Mouse (Mus musculus): Measurements from ENCODE around the gene U90926. TPM values are rescaled to one million over a fixed set of nuclear protein-coding genes. Genes with fewer than 3 reads are reported as not detected.
"Not testable (repeated sequence)": the region's sequence is repeated elsewhere in the genome, so short reads cannot be mapped to it uniquely, and the experiment has no call there.

Gene U90926
- total RNA-seq, 4 experiments from 2014 or later = not detected

- no peak for DNase-seq (ENCODE audit: low spot score)
Observed at GRCm38 (mm10) chr5:92218915-92219793, 3.9 kb upstream of the U90926 start.

DNA sequence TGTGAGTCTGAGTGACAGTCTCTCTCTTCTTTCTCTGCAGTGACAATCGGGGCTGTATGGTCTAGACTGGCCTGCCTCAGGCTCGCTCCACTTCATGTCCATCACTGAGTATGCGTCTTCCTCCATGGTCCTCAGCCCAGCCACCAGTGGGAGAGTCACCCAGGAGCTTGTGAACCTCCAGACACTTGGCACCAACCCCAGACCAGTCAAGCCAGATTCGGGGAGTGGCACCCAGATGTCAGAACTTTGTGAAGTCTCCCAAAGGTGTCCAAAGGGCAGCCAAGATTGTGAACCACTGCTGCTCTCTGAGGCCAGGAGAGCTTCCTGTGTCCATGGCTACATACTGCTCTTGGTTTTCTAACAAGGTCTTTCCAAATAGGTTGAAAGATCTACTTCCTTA, 3.0 kb downstream of the U90926 start:
- no peak for DNase-seq (ENCODE audit: low spot score)

DNA sequence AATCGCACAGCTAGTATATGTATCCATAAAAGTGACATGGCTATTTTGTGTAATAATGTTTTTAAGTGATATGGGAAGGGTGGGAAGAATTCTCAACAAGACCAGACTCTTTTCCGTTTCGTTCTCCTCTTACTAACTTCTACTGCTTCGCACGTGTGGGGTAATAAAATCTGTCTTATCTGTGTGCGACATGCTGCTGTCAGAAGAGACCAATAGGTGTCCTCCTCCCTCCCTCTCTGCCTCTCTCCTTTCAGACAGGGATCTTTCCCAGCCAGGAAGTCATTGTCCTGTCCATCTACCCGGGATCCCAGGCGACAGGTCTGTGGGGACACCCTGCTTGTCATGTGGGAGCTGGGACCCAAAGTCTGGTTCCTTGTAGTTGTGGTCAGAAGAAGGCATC, 5.0 kb downstream of the U90926 start:
- DNase-seq (ENCODE audit: low spot score) = no peak

DNA sequence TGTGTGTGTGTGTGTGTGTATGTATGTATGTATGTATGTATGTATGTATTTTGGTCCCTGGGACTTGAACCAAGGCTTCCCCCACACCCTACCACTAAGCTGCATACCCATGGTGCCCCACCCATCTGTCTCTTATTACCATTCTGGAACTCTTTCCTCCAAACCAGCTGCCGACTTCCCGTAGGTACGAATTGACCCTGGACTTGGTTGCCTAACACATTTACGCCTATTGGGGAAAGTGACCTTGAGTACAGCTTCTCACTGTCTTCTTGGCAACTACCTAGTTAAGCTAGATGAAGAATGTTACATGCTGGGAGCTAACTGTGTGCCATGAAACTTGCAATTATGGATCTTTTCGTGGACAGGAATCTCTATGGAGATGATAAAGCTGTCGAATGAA, 9.1 kb downstream of the U90926 start:
- DNase-seq (ENCODE audit: low spot score) = no peak

DNA sequence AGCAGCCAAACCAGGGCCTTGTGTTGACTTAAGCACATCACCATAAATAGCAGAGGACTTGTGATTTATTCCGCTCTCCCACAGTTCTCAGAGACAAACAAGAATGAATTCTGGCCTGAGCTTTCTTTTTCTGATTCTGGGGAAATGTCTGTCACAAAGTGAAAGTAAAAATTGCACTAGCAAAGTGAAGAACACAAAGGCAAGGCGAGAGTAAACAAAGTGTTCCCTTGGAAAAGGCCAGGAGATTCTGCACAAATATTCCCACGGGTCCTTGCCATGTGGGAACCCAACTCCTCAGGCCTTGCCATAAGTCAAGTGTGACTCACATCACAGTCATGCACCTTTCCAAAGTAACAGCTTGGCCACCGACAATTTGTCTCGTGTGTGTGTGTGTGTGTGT, 9.5 kb downstream of the U90926 start:
- peak; percentile 19 for DNase-seq (ENCODE audit: low spot score)

DNA sequence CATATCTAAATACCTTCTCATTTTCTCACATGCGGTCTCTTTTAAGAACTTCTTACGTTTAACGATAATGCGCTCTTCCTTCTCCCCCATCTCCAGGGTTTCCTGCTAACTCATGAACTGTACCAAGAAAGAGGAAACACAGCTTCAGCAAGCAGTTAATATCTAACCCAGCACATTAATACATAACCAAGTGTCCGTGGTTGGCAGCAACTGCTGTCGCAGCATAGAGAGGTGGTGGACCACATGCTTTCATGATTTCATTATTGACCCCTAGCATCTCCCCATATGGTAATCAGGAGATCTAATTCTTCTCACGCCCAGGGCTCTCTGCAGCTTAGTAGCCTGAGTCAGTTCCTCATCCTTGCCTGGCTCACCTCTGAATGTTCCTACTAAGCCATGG, 10.0 kb downstream of the U90926 start:
- no peak for DNase-seq (ENCODE audit: low spot score)

GRCm38 (mm10) chr5:92204162-92205036, 10.8 kb downstream of the U90926 start:
- DNase-seq (ENCODE audit: low spot score) = no peak

DNA sequence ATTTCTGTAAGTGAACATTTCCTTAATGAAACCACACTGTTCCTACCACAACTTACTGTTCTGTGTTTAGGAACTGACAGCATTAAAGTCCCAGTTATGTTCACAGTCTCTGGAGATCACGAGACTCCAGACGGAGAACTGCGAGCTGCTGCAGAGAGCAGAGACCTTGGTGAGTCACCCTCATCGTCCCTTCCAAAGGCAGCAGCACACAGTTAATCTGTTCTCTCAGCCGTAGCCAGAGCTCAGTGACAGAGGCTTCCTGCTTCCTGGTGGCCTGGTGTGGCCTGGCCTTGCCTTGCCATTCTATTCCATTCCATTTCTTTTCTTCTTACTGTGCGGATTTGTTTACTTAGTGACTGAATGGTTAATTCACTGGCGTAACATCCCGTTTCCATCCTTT, 16.9 kb downstream of the U90926 start:
- DNase-seq (ENCODE audit: low spot score) = peak; percentile 7

GRCm38 (mm10) chr5:92196895-92197811, 18.1 kb downstream of the U90926 start:
- DNase-seq (ENCODE audit: low spot score) = no peak

DNA sequence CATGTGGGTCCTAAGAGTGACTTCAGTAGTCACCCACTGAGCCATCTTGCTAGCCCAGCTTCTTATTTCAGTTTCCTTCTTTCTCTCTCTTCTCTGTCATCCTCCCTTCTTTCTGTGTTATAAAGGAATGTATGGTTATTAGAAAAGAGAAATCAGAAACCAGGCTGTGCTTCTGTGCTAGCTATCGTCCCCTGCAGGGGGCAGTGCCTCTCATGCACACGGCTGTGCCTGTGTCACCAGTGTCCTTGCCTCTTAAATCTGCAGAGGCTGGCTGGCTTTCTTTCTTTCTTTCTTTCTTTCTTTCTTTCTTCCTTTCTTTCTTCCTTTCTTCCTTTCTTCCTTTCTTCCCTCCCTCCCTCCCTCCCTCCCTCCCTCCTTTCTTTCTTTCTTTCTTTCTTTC, 19.5 kb downstream of the U90926 start:
- not testable (repeated sequence) for DNase-seq (ENCODE audit: low spot score)

GRCm38 (mm10) chr5:92188881-92189483, 26.2 kb downstream of the U90926 start:
- DNase-seq (ENCODE audit: low spot score) = no peak

DNA sequence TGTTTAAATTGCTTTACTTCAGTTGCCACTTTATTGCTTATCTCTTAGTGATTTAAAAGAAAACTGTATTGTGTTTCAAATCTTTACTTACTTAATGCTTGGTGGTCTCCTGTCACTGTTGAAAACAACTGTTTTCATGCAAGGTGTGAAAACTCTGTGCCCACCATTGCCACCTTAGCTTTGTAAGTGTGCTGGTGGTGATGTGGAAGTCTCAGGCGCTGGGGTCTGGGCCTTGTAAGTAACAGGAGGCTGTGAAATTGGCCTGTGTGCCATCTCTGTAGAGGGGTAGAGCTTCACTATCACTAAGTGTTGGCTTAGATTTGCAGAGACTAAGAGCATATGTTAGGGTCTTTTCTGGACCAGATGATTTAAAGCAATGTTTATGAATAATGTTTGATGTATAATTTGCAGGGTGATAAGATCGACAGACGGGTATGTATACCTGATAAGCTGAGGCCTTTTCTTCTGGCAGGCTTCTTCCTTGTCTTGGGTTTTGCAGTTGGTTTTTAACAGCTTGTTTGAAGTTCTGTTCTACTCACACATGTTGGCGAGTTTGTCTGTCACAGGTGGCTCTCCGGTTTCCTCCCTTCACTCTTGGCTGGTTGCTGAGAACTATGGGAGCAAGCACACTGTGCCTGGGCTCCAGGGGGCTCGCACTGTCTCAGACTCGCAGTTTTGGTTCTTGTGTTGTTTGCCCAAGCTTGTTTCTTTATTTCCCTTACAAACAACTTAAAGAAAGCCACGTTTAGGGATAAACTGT, 32.0 kb downstream of the U90926 start:
- no peak for DNase-seq (ENCODE audit: low spot score)

DNA sequence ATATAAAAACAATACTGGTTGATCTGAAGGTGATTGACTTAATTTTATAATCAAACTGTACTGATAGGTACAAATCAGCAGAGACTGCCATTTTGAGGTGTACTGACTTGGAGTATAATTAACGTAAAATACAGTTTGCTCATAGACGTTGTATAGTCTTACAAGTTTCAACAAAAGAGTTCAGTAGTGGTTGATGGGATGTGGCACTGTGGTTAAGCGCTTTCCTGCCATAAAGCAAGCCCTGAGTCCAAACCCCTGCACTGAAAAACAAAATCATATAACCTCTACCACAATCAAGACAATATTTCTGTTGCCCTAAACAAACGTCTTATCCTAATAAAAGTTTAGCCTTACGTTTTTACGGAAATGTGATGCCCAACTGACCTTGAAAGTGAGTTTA, 49.2 kb downstream of the U90926 start:
- DNase-seq (ENCODE audit: low spot score) = no peak

Other genes starting within 250 kb of the U90926 start
- not detected for gene Odaph, start 227.9 kb downstream of the U90926 start, total RNA-seq (2022)
- 1 to 10 TPM; 4.2 to 6.9 (median 5.6) TPM for gene Cdkl2, start 171.5 kb downstream of the U90926 start, total RNA-seq (2022)
- 10 to 100 TPM; 55.3 to 63.0 (median 57.9) TPM for gene G3bp2, start 131.7 kb downstream of the U90926 start, total RNA-seq (2022)
- gene Uso1, start 77.5 kb downstream of the U90926 start, total RNA-seq (2022) = 10 to 100 TPM; 43.0 to 49.2 (median 46.7) TPM
- gene Ppef2, start 40.9 kb upstream of the U90926 start, total RNA-seq (2022) = not detected
- 10 to 100 TPM; 15.9 to 21.7 (median 18.8) TPM for gene Naaa, start 62.8 kb upstream of the U90926 start, total RNA-seq (2022)
- 10 to 100 TPM; 10.8 to 12.5 (median 11.4) TPM for gene Sdad1, start 95.1 kb upstream of the U90926 start, total RNA-seq (2022)
- 1 to 10 TPM in 3 of 4 experiments, under 1 TPM in 1; 0.79 to 1.8 (median 1.2) TPM for gene Cxcl9, start 112.7 kb upstream of the U90926 start, total RNA-seq (2022)
- gene Art3, start 116.4 kb upstream of the U90926 start, total RNA-seq (2022) = 100 to 1,000 TPM; 573 to 758 (median 670) TPM
- gene Cxcl10, start 133.5 kb upstream of the U90926 start, total RNA-seq (2022) = not detected
- gene Nup54, start 219.8 kb upstream of the U90926 start, total RNA-seq (2022) = 10 to 100 TPM; 12.1 to 18.4 (median 16.2) TPM

All from heart, adult 8-10 months (tissue).